Mouse (Mus musculus) liver, embryonic 16.5 days (tissue): ENCODE measurements around the gene Pibf1. TPM values are rescaled to one million over a fixed set of nuclear protein-coding genes. Genes with fewer than 3 reads are reported as not detected.

Experiments used
- ATAC-seq: fragments of 200-750 bp; cut with Nextera tagmentation; 2 replicates; pipeline ENCODE4 v1.8.0; 2017; ENCODE audit warnings: low read depth, mild to moderate bottlenecking, moderate number of reproducible peaks, moderate library complexity
- H3K27ac ChIP-seq: fragments of 300-500 bp; sonication (generic); 2 replicates; pipeline ENCODE4 v1.5.1; 2014; ENCODE audit warnings: mild to moderate bottlenecking, low read length
- H3K27me3 ChIP-seq: fragments of 300-500 bp; sonication (generic); 2 replicates; pipeline ENCODE4 v1.6.1; 2014; ENCODE audit warnings: low read depth, low read length, mixed read lengths; ENCODE audit not compliant: control insufficient read depth, insufficient read depth
- H3K36me3 ChIP-seq: fragments of 300-500 bp; sonication (generic); 2 replicates; pipeline ENCODE4 v1.6.1; 2014; ENCODE audit warnings: mild to moderate bottlenecking; ENCODE audit not compliant: control insufficient read depth, insufficient read depth
- H3K4me1 ChIP-seq: fragments of 300-500 bp; sonication (generic); 2 replicates; pipeline ENCODE4 v1.6.1; 2014; ENCODE audit warnings: low read depth, low read length, mixed read lengths; ENCODE audit not compliant: control insufficient read depth
- H3K4me2 ChIP-seq: fragments of 300-500 bp; sonication (generic); 2 replicates; pipeline ENCODE4 v1.6.1; 2014; ENCODE audit warnings: low read depth, low read length, mixed read lengths
- H3K4me3 ChIP-seq: fragments of 300-500 bp; sonication (generic); 2 replicates; pipeline ENCODE4 v1.5.1; 2014; ENCODE audit warnings: low read depth, mild to moderate bottlenecking, low read length
- H3K9ac ChIP-seq: fragments of 300-500 bp; sonication (generic); 2 replicates; pipeline ENCODE4 v1.6.1; 2014; ENCODE audit warnings: low read depth, low read length
- H3K9me3 ChIP-seq: fragments of 300-500 bp; sonication (generic); replicated peaks from 2 replicates; pipeline ENCODE4 v1.6.1; 2016; ENCODE audit warnings: low read length; ENCODE audit not compliant: control insufficient read depth
- WGBS: fragments of 180-500 bp; shearing (Covaris S2); extraction: QIAGEN DNeasy Blood & Tissue Kit; methylation state at CpG from one replicate; pipeline ENCODE4 v1.1.7; 2014; ENCODE audit not compliant: insufficient replicate concordance; 5-methylcytosine and 5-hydroxymethylcytosine counted together
- polyA plus RNA-seq: library from polyadenylated mRNA; unstranded; fragments of >200 nt; fragmentation: Nextera tagmentation; extraction: Ambion mirVana; gene quantifications from 2 replicates; pipeline ENCODE4 v1.2.1, GENCODE M21; 2015

Gene Pibf1
- polyA plus RNA-seq, 1 experiment from 2014 or later = 5.1 TPM

DNA sequence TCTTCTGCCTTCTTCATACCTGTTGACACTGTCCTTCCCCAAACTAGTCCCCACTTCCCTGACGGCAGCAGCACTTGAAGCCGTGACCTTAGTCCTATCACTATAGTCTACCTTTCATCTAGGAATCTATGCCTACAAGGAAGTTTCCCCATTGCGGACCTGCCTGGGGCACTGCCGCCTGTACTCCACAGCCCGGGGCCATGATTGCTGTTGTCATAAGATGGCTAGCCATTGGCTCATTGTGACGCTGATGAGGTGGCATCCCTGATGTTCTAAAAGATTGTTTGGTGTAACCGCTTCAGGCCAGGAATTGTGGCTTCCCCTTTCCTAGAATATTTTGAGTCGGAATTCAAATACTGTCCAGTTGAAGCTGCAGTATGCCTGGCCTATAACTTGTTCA, 195.2 kb downstream of the Pibf1 start:
- Histone ChIP-seq H3K27me3 (peaks cover 21% of the 10 kb centered on the region), H3K27ac (no peak overlapping the region), H3K4me3 (no peak overlapping the region), H3K9ac (no peak overlapping the region), H3K4me1 (peaks cover 3% of the 10 kb centered on the region), H3K36me3 (no peaks in the 10 kb centered on the region), H3K4me2 (no peak overlapping the region), H3K9me3 (no peaks in the 10 kb centered on the region)
- 67% methylated on average over 8 of the region's 8 CpGs for WGBS
- ATAC-seq = no peak

DNA sequence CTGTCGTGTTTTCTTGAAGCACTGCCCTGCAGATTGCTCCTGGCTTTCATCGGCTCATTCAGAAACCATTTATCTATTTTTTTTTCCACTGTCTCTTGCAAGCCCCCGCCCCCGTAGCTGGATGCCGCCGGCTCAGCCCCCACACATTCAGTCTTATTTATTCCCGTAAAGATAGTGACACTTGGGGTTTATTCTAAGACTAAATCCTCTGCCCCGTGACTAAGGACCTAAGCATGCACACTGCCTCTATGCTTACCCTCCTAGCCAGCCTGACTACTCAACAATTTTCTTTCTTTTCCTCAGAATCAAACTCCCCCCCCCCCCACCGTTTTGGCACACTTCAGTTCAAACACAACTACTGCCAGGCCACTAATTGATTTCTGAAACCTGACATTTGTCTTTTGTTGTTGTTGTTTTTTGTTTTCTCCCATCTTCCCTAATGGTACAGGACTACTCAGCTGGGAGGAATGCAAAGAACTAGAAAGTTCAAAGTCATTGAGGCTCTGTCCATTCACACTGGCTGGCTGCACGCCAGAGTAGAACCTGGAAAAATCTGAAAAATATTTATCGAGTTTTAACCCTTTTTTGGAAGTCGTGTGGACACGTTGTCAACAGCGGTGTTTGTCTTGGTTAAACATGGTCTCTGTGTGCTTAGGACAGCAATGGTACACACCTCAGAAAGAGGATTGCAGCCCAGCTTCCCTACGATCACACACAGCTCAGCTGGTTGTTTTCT, 196.6 kb downstream of the Pibf1 start:
- no peaks in the 10 kb centered on the region for H3K36me3 ChIP-seq
- WGBS = 52% methylated on average over 15 of the region's 15 CpGs
- H3K27ac ChIP-seq = no peak overlapping the region
- H3K9ac ChIP-seq = no peak overlapping the region
- H3K9me3 ChIP-seq = no peaks in the 10 kb centered on the region
- H3K4me3 ChIP-seq = no peak overlapping the region
- ATAC-seq = no peak
- no peak overlapping the region for H3K4me2 ChIP-seq
- peaks cover 3% of the 10 kb centered on the region for H3K4me1 ChIP-seq
- H3K27me3 ChIP-seq = peaks cover 32% of the 10 kb centered on the region

DNA sequence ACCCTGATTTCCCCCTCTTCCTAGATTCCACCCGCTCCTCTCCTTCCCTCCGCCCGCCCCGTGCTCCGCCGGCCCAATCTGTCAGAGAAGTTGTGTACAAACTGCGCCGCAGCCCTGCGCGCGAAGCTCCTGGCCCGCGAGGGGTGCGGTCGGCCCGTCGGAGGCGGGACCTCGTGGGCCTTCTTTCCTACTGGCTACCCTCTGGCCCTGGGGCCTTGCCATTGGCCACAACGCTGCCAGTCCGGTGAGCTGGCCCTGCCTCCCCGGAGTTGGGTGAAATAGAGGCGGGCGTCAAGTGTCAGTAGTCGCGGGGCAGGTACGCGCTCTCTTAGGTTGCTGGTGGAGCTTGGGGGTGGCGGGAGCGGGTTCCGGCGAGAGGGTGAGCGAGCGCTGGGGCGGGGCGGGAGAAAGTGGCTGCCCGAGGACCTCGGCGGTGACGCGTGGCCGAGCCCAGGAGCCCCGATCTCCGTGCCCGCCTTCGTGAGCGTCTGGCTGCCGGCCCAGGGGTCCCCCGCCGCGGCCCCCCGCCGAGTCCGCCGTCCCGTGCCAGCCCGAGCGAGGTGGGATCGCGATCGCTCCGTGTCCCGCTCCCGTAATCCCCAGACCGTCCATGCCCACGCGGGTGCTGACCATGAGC, 199.3 kb downstream of the Pibf1 start, which contains the start of gene Klf5:
Gene Klf5 (plus strand): TSS at position 307 of the 637 bp plus-strand sequence.
- WGBS = under 1% methylated on average over 62 of the region's 67 CpGs
- Histone ChIP-seq H3K4me3 (peak within 1 kb of the TSS; percentile 72), H3K36me3 (no peaks in the 10 kb centered on the region), H3K9ac (peak within 1 kb of the TSS; percentile 71), H3K4me1 (peaks cover 3% of the 10 kb centered on the region), H3K27me3 (peaks cover 32% of the 10 kb centered on the region), H3K9me3 (no peaks in the 10 kb centered on the region), H3K4me2 (peak within 1 kb of the TSS; percentile 99), H3K27ac (peak within 1 kb of the TSS; percentile 37; the same call in 1 of the 2 replicates)
- ATAC-seq = peak; percentile 98

DNA sequence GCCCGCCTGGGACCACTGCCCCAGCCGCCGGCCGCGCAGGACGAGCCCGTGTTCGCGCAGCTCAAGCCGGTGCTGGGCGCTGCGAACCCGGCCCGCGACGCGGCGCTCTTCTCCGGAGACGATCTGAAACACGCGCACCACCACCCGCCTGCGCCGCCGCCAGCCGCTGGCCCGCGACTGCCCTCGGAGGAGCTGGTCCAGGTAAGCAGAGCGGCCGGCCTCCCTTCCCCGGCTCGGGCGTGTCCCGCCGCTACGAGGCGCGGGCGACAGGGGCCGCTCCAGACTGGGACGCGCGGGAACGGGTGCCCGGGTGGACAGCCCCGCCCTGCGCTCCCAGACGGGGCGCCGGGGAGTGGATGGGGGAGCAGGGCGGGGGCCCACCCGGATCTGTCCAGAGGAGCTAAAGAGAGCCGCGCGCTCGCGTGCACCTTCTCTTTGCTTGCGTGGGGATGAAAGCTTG, 199.8 kb downstream of the Pibf1 start:
- WGBS = under 1% methylated on average over 48 of the region's 60 CpGs
- Histone ChIP-seq H3K9me3 (no peaks in the 10 kb centered on the region), H3K4me2 (peak overlapping the region; percentile 99), H3K36me3 (no peaks in the 10 kb centered on the region), H3K27ac (peak overlapping the region; percentile 37; the same call in 1 of the 2 replicates), H3K4me1 (peaks cover 3% of the 10 kb centered on the region), H3K27me3 (peaks cover 32% of the 10 kb centered on the region), H3K9ac (peak overlapping the region; percentile 71), H3K4me3 (peak overlapping the region; percentile 72)
- ATAC-seq = peak; percentile 68

DNA sequence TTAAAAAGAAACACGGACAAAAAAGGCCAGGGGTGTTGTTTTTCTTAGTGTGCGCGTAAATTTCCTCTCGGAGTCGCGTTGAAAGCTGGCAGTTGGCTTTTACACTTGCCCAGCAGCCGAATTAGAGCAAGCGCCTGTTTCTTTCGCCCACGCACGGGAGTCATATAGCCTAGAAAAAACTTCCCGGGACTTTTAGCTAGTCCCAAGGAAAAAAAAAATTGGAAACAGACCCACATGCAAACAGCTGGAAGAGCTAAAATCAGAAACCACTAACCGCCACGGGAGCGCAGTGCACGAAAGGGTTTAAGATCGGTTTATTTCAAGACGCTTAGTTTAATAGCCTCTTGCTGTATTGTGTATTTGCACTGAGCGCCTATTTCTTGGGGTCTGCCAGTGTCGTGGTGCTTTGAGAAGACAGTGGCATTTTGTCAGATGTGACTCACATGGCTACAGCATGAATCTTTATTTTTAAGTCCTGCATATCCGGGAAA, 200.5 kb downstream of the Pibf1 start:
- H3K9me3 ChIP-seq = no peaks in the 10 kb centered on the region
- WGBS = 8% methylated on average over 21 of the region's 21 CpGs
- H3K4me2 ChIP-seq = peak overlapping the region; percentile 99
- H3K36me3 ChIP-seq = no peaks in the 10 kb centered on the region
- H3K4me3 ChIP-seq = peak overlapping the region; percentile 72
- peak overlapping the region; percentile 71 for H3K9ac ChIP-seq
- ATAC-seq = no peak
- peaks cover 3% of the 10 kb centered on the region for H3K4me1 ChIP-seq
- H3K27ac ChIP-seq = no peak overlapping the region
- H3K27me3 ChIP-seq = peaks cover 32% of the 10 kb centered on the region

DNA sequence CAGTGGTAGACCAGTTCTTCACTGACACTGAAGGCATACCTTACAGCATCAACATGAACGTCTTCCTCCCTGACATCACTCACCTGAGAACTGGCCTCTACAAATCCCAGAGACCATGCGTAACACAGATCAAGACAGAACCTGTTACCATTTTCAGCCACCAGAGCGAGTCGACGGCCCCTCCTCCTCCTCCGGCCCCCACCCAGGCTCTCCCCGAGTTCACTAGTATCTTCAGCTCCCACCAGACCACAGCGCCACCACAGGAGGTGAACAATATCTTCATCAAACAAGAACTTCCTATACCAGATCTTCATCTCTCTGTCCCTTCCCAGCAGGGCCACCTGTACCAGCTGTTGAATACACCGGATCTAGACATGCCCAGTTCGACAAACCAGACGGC, 202.2 kb downstream of the Pibf1 start:
- Histone ChIP-seq H3K4me1 (peaks cover 5% of the 10 kb centered on the region), H3K9me3 (no peaks in the 10 kb centered on the region), H3K9ac (no peak overlapping the region), H3K4me3 (no peak overlapping the region), H3K4me2 (no peak overlapping the region), H3K27me3 (peaks cover 32% of the 10 kb centered on the region), H3K27ac (no peak overlapping the region), H3K36me3 (no peaks in the 10 kb centered on the region)
- WGBS = 48% methylated on average over 11 of the region's 11 CpGs
- no peak for ATAC-seq

Other genes starting within 250 kb of the Pibf1 start
- 0.47 and 0.52 TPM in 2 replicates for gene Rpl36a-ps1, start 105.1 kb upstream of the Pibf1 start, polyA plus RNA-seq
- gene Mzt1, start 53.3 kb upstream of the Pibf1 start, polyA plus RNA-seq = 45.7 and 52.1 TPM in 2 replicates
- 23.7 and 24.7 TPM in 2 replicates for gene Bora, start 53.2 kb upstream of the Pibf1 start, polyA plus RNA-seq
- gene Dis3, start 346 bp downstream of the Pibf1 start, polyA plus RNA-seq = 9.9 and 10.6 TPM in 2 replicates
- gene Klf5, start 199.3 kb downstream of the Pibf1 start, polyA plus RNA-seq = 2.0 and 2.4 TPM in 2 replicates